Mouse (Mus musculus) lung, embryonic 16.5 days (tissue): Measurements from ENCODE around the gene Mettl22. TPM values are rescaled to one million over a fixed set of nuclear protein-coding genes. Genes with fewer than 3 reads are reported as not detected.

Experiments used
- ATAC-seq: fragments of 200-750 bp; cut with Nextera tagmentation; 2 replicates; pipeline ENCODE4 v1.8.0; 2017; ENCODE audit warnings: low read depth, mild to moderate bottlenecking, moderate library complexity
- H3K27ac ChIP-seq: fragments of 300-500 bp; sonication (generic); 2 replicates; pipeline ENCODE4 v1.5.1; 2014; ENCODE audit warnings: mild to moderate bottlenecking, control low read depth, low read length
- H3K27me3 ChIP-seq: fragments of 300-500 bp; sonication (generic); 2 replicates; pipeline ENCODE4 v1.6.1; 2014; ENCODE audit warnings: low read depth, low read length, mixed read lengths; ENCODE audit not compliant: control insufficient read depth, insufficient read depth
- H3K36me3 ChIP-seq: fragments of 300-500 bp; sonication (generic); 2 replicates; pipeline ENCODE4 v1.6.1; 2014; ENCODE audit warnings: low read length; ENCODE audit not compliant: control insufficient read depth, insufficient read depth
- H3K4me1 ChIP-seq: fragments of 300-500 bp; sonication (generic); replicated peaks from 2 replicates; pipeline ENCODE4 v1.6.1; 2014; ENCODE audit warnings: low read length, mixed read lengths; ENCODE audit not compliant: control insufficient read depth, insufficient read depth
- H3K4me2 ChIP-seq: fragments of 300-500 bp; sonication (generic); 2 replicates; pipeline ENCODE4 v1.6.1; 2014; ENCODE audit warnings: low read depth, low read length, control low read depth
- H3K4me3 ChIP-seq: fragments of 300-500 bp; sonication (generic); 2 replicates; pipeline ENCODE4 v1.5.1; 2014; ENCODE audit warnings: mild to moderate bottlenecking, low read length, control low read depth
- H3K9ac ChIP-seq: fragments of 300-500 bp; sonication (generic); 2 replicates; pipeline ENCODE4 v1.6.1; 2014; ENCODE audit warnings: low read length, control low read depth
- H3K9me3 ChIP-seq: fragments of 300-500 bp; sonication (generic); 2 replicates; pipeline ENCODE4 v1.6.1; 2016; ENCODE audit warnings: low read length; ENCODE audit not compliant: control insufficient read depth
- WGBS: fragments of 180-500 bp; shearing (Covaris S2); extraction: QIAGEN DNeasy Blood & Tissue Kit; methylation state at CpG from one replicate; pipeline ENCODE4 v1.1.7; 2014; 5-methylcytosine and 5-hydroxymethylcytosine counted together
- polyA plus RNA-seq: library from polyadenylated mRNA; unstranded; fragments of >200 nt; fragmentation: Nextera tagmentation; extraction: Ambion mirVana; gene quantifications from 2 replicates; pipeline ENCODE4 v1.2.1, GENCODE M21; 2015

Gene Mettl22
- polyA plus RNA-seq, 1 experiment from 2014 or later = 13.9 TPM

- H3K9ac ChIP-seq = no peak overlapping the region
- H3K4me2 ChIP-seq = no peak overlapping the region
- no peaks in the 10 kb centered on the region for H3K4me1 ChIP-seq
- no peaks in the 10 kb centered on the region for H3K9me3 ChIP-seq
- H3K4me3 ChIP-seq = no peak overlapping the region
- H3K36me3 ChIP-seq = no peaks in the 10 kb centered on the region
- H3K27me3 ChIP-seq = no peaks in the 10 kb centered on the region
- ATAC-seq = no peak
- no peak overlapping the region for H3K27ac ChIP-seq
- WGBS = 84% methylated on average over 6 of the region's 6 CpGs
Observed at GRCm38 (mm10) chr16:8446256-8446655, 24.3 kb upstream of the Mettl22 start.

DNA sequence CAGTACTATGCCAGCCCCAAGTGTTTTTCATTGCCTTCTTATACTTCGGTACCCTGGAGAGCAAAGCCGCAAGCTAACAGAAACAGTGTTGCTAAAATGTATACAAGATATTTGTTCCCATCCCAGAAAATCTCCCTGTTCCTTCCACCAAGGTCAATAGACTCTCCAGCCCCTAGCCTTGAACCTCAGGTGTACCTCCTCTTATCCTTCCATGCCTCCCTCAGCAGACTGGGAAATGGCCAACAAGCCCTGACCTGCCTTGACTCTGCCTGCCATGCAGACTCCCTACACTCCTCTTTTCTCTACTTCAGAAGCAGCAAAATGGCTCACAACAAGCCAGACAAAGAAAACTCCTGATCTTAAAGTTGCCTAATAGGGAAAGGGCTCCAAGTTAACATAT lies 17.3 kb upstream of the Mettl22 start:
- Histone ChIP-seq H3K4me3 (no peak overlapping the region), H3K27me3 (no peaks in the 10 kb centered on the region), H3K4me1 (no peaks in the 10 kb centered on the region), H3K27ac (no peak overlapping the region), H3K9me3 (no peaks in the 10 kb centered on the region), H3K4me2 (no peak overlapping the region), H3K9ac (no peak overlapping the region), H3K36me3 (no peaks in the 10 kb centered on the region)
- ATAC-seq = no peak
- 93% methylated on average over 2 of the region's 2 CpGs for WGBS

DNA sequence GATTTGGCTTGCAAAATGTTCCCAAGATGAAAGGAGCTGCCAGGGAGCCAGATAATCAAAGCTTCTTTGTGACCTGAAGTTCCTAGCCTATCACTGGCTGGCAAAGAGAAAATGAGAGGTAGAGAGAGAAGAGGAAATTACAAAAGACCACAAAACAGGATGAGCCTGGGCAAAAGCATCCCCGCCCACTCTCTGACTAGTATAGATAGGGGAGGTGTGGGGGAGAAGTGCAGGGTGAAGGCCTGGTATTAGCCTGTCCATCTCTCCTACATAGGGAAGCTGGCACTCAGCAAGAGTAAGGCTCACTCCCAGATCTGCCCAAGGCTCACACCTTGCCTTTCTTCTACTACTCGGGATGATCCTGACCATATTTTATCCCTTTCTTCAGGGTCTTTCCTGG lies 15.4 kb upstream of the Mettl22 start:
- Histone ChIP-seq H3K4me3 (no peak overlapping the region), H3K4me1 (no peaks in the 10 kb centered on the region), H3K36me3 (no peaks in the 10 kb centered on the region), H3K9ac (no peak overlapping the region), H3K27ac (no peak overlapping the region), H3K9me3 (no peaks in the 10 kb centered on the region), H3K4me2 (no peak overlapping the region), H3K27me3 (no peaks in the 10 kb centered on the region)
- no peak for ATAC-seq
- 28% methylated on average over 2 of the region's 2 CpGs for WGBS

DNA sequence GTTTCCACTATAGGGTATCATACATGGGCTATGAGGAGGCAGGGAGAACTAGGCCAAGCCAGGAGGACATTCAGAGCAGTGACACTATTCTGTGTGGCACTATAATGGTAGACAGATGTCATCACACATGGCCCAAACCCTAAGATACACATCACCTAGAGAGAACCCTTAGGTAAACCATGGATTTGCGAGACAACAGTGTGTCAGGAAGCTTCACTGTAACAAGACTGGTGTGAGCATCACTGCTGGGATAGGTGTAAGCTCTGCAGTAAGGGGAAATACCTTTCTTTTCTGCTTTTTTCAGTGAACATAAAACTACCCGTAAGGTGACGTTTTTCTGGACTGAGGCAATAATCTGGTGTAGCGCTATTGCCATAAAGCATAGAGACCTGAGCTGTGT lies 12.2 kb upstream of the Mettl22 start:
- WGBS = 89% methylated on average over 4 of the region's 4 CpGs
- no peak overlapping the region for H3K9ac ChIP-seq
- H3K4me2 ChIP-seq = no peak overlapping the region

DNA sequence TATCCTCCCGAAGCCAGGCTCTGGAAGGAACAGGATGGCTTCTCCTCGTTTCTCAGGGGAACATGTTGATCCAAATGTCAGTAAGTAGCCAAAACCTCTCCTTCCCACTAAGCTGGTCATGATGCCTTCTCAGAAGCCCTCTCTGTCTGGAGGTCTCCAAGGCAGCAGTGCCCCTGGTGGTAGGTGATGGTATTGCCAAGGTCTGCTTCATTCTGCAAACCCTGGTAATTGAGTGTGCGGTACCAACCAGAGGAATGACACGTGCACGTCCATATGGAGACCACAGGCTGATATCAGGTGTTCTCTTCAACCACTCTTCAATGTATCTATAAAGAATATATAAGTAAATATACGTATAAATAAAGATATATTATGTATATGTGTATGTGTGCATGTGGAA lies 11.5 kb upstream of the Mettl22 start:
- H3K27me3 ChIP-seq = no peaks in the 10 kb centered on the region
- H3K9me3 ChIP-seq = no peaks in the 10 kb centered on the region
- H3K4me3 ChIP-seq = no peak overlapping the region
- H3K9ac ChIP-seq = no peak overlapping the region
- WGBS = 29% methylated on average over 6 of the region's 6 CpGs
- no peaks in the 10 kb centered on the region for H3K36me3 ChIP-seq
- no peak overlapping the region for H3K4me2 ChIP-seq
- ATAC-seq = no peak
- H3K27ac ChIP-seq = no peak overlapping the region
- no peaks in the 10 kb centered on the region for H3K4me1 ChIP-seq

More for the DNA sequence above, 12.2 kb upstream of the Mettl22 start:
- no peak for ATAC-seq
- no peaks in the 10 kb centered on the region for H3K36me3 ChIP-seq
- no peaks in the 10 kb centered on the region for H3K4me1 ChIP-seq
- H3K9me3 ChIP-seq = no peaks in the 10 kb centered on the region
- no peak overlapping the region for H3K27ac ChIP-seq
- H3K4me3 ChIP-seq = no peak overlapping the region
- H3K27me3 ChIP-seq = no peaks in the 10 kb centered on the region

DNA sequence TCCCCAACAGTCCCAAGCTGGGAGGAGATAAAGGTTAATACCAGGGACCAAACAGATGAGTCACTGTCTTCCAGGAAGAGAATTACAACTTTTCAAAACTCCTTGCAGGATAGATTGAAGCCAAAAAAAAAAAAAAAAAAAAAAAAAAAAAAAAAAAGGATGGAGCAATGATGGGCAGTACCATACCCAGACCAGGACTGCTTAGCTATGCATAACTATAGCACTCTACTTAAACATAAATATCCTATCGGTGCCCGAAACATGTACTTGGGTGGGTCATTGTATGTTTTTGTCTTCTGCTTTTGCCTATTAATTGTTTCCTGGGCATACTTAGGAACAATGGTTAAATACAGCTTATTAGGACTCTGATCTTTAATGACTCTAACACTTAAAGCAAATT lies 456 bp upstream of the Mettl22 start:
- Histone ChIP-seq H3K9me3 (no peaks in the 10 kb centered on the region), H3K4me2 (peak overlapping the region; percentile 67)
- ATAC-seq = peak; percentile 42

GRCm38 (mm10) chr16:8487396-8488005 lies 16.9 kb downstream of the Mettl22 start:
- Histone ChIP-seq H3K4me3 (no peak overlapping the region), H3K4me1 (no peaks in the 10 kb centered on the region), H3K36me3 (peaks cover 13% of the 10 kb centered on the region), H3K9ac (no peak overlapping the region), H3K27me3 (no peaks in the 10 kb centered on the region), H3K4me2 (no peak overlapping the region), H3K27ac (no peak overlapping the region), H3K9me3 (no peaks in the 10 kb centered on the region)
- ATAC-seq = no peak
- 88% methylated on average over 9 of the region's 9 CpGs for WGBS

More for the DNA sequence above, 456 bp upstream of the Mettl22 start:
- H3K4me1 ChIP-seq = peaks cover 2% of the 10 kb centered on the region; the same call in 1 of the 2 replicates
- H3K27ac ChIP-seq = no peak overlapping the region
- H3K4me3 ChIP-seq = peak overlapping the region; percentile 68
- H3K9ac ChIP-seq = no peak overlapping the region
- H3K36me3 ChIP-seq = no peaks in the 10 kb centered on the region
- H3K27me3 ChIP-seq = no peaks in the 10 kb centered on the region
- whole genome bisulfite sequencing = 74% methylated on average over 2 of the region's 2 CpGs

DNA sequence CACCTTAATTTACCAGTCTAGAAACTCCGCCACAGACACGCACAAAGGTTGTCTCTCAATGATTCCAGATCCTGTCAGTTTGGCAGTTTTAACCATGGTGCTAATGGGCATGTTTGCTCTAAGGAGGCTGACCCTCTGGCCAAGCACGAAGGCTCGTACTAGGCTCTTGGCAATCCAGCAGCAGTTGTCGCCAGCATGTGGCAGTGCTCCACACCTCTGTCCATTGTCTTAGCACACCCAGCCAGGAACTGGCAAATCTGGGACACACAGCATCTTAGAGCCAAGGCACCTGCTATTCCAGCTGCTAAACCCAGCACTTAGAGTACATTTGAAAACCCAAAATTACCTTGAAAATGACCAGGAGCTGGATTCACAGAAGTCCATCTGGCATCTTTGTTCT lies 18.8 kb downstream of the Mettl22 start:
- Histone ChIP-seq H3K9me3 (no peaks in the 10 kb centered on the region), H3K27ac (no peak overlapping the region), H3K9ac (no peak overlapping the region), H3K36me3 (peaks cover 9% of the 10 kb centered on the region), H3K4me2 (no peak overlapping the region), H3K4me3 (no peak overlapping the region), H3K4me1 (no peaks in the 10 kb centered on the region), H3K27me3 (no peaks in the 10 kb centered on the region)
- WGBS = 77% methylated on average over 5 of the region's 5 CpGs
- no peak for ATAC-seq

DNA sequence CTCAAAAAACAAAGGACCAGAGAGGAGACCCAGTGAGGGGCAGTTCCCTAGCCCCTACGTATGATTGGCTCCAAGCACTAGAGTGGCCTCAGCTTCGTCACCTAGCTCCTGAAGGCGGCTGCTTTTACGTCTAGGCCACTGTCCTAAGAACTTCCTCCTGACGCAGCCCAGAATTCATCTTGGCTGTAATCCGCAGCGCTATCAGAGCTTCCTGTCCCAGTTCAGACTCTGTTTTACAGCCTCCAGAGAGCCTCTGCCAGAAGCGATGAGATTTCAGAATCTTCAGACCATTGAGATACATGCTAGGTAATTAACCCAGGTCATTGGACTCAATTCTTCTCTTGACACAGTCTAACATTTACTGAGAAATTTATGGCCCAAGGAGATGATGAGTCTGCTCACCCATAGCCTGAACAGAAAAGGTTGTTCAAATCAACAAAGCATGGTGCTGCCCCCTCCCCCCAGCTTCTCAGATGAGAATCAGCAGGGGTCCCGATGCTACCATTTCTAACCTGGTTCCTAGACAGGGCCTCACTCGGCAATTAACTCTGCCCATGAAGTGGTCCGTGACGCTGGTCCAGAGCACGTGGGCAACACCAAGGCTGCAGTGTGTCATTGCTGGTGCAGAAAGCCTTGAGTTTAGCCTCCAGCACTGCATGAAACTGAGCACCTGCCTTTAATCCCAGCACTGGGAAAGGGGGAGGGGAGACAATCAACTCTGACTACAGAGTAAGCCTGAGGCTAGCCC lies 21.3 kb downstream of the Mettl22 start:
- 42% methylated on average over 13 of the region's 13 CpGs for WGBS
- Histone ChIP-seq H3K36me3 (peaks cover 2% of the 10 kb centered on the region; the same call in 1 of the 2 replicates), H3K9me3 (no peaks in the 10 kb centered on the region), H3K27me3 (no peaks in the 10 kb centered on the region), H3K4me1 (no peaks in the 10 kb centered on the region), H3K27ac (no peak overlapping the region), H3K9ac (no peak overlapping the region), H3K4me2 (no peak overlapping the region), H3K4me3 (no peak overlapping the region)
- ATAC-seq = no peak
